Mouse (Mus musculus) liver, embryonic 14.5 days (tissue): ENCODE data around the gene Gmnc.
A peak's percentile ranks its signal among the peaks of the same experiment; 100 is the strongest.

Experiments
- CTCF ChIP-seq: IDR thresholded peaks from 2 replicates; pipeline ENCODE4 v1.5.1; 2016; ENCODE audit warnings: antibody characterized with exemption, low read depth, control low read depth
- EP300 ChIP-seq: IDR thresholded peaks from 2 replicates; pipeline ENCODE4 v1.6.1; 2016; ENCODE audit warnings: antibody characterized with exemption, low read depth

DNA sequence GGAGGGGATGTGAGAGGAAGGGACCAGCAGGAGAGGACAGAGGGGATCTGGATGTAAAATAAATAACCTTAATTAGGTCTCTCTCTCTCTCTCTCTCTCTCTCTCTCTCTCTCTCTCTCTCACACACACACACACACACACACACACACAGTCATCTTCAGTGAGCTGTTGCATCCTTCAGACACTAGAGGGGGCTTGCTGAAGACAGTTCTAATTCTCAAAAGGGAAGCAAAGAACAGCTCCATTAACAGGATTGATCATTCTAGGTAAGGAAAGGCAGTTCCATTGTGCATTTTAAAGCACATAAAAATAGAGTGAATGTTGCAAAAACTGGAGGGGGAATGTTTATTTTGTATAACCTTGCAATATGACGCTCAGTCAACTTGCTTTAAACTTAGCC lies 5.7 kb downstream of the Gmnc start:
- peak; percentile 14; the same call in 1 of the 2 replicates for TF ChIP-seq CTCF
- no peak for TF ChIP-seq EP300
